ENCODE assay signal across 16 mouse cellular contexts in the genomic region with DNA sequence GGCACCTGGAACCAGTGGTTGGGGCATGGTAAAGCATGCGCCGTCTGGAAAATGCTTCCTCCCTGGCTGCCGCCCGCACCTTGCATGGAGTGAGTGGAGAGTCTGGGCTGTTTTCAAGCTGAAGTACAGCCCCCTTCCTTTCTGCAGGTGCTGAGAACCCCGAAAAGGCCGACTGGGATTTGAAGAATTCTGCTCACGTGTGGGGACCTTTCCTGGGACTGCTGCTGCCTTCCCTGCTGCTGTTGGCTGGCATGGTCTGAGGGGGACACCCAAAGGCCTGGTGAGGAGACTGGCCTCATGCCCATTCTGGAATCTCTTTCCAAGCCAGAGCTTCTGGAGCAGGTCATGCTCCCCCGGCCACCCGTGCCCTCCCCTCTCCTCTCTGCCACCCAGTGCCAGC. TPM values are rescaled to one million over a fixed set of nuclear protein-coding genes. Genes with fewer than 3 reads are reported as not detected.
DNase-seq lines count a peak whose midpoint lies in the region; ATAC-seq and TF ChIP-seq lines count a peak whose summit lies in the region.
"Had no signal": no experiment of that assay in that cellular context is flagged by ENCODE, and none has a peak within 500 bp of the region (broad histone marks: within the 10 kb centered on the region; RNA-seq: fewer than 3 reads in every experiment).

No protein-coding gene starts in this region.

- no peak overlapping the region for H3K4me2 ChIP-seq in hindbrain, embryonic 14.5 days (replicated peaks)
- peak overlapping the region; percentile 58; the same call in 1 of the 2 replicates for H3K4me2 ChIP-seq in midbrain, embryonic 14.5 days (ENCODE audit: low read length)
- H3K4me2 ChIP-seq: heart, embryonic 15.5 days had no signal

- TF ChIP-seq CTCF in testis, adult 2 months (IDR thresholded peaks at IDR 0.05; ENCODE audit: control insufficient read depth, insufficient read depth, insufficient replicate concordance, low read depth, low read length): no peak

- no peaks in the 10 kb centered on the region for H3K9me3 ChIP-seq in hindbrain, embryonic 14.5 days (ENCODE audit: control insufficient read depth, low read length)
- H3K9me3 ChIP-seq in midbrain, embryonic 14.5 days (ENCODE audit: control insufficient read depth, low read length): no peaks in the 10 kb centered on the region
- H3K9me3 ChIP-seq: heart, embryonic 15.5 days; limb, embryonic 15.5 days had no signal

- ATAC-seq in hindbrain, embryonic 14.5 days (ENCODE audit: low FRiP score): no peak
- no peak for ATAC-seq in midbrain, embryonic 14.5 days (ENCODE audit: low FRiP score, low TSS enrichment)
- ATAC-seq: CD4-positive, CD25-positive, alpha-beta regulatory T cell, adult 4 months; liver, postnatal 0 days had no signal

- no peaks in the 10 kb centered on the region for H3K36me3 ChIP-seq in testis, adult 2 months (ENCODE audit: control insufficient read depth, insufficient read depth, low read length)
- H3K36me3 ChIP-seq in hindbrain, embryonic 14.5 days (replicated peaks; ENCODE audit: control insufficient read depth, insufficient read depth): peaks cover 22% of the 10 kb centered on the region
- peaks cover 26% of the 10 kb centered on the region for H3K36me3 ChIP-seq in midbrain, embryonic 14.5 days (ENCODE audit: control insufficient read depth, insufficient read depth, low read length)

- peaks cover 2% of the 10 kb centered on the region; the same call in 1 of the 2 replicates for H3K27me3 ChIP-seq in testis, adult 2 months (ENCODE audit: control insufficient read depth, insufficient read depth, low read length)
- H3K27me3 ChIP-seq in hindbrain, embryonic 14.5 days (ENCODE audit: control insufficient read depth, insufficient read depth, low read length): peaks cover 5% of the 10 kb centered on the region
- peaks cover 3% of the 10 kb centered on the region; the same call in 1 of the 2 replicates for H3K27me3 ChIP-seq in midbrain, embryonic 14.5 days (ENCODE audit: control insufficient read depth, insufficient read depth, low read length)

- 80% methylated on average over 9 of the region's 9 CpGs for WGBS in hindbrain, embryonic 14.5 days
- 82% methylated on average over 9 of the region's 9 CpGs for WGBS in midbrain, embryonic 14.5 days

- no peak overlapping the region for H3K27ac ChIP-seq in testis, adult 2 months (ENCODE audit: control insufficient read depth, insufficient read depth, low read depth, low read length)
- no peak overlapping the region for H3K27ac ChIP-seq in hindbrain, embryonic 14.5 days
- peak overlapping the region; percentile 79 for H3K27ac ChIP-seq in midbrain, embryonic 14.5 days (replicated peaks; ENCODE audit: low read depth, low read length)
- H3K27ac ChIP-seq: heart, embryonic 15.5 days; limb, embryonic 15.5 days had no signal

- peak overlapping the region; percentile 72 for H3K4me3 ChIP-seq in testis, adult 2 months (ENCODE audit: control insufficient read depth, low read depth, low read length)
- no peak overlapping the region for H3K4me3 ChIP-seq in hindbrain, embryonic 14.5 days (replicated peaks; ENCODE audit: low read length)
- H3K4me3 ChIP-seq in midbrain, embryonic 14.5 days (replicated peaks; ENCODE audit: low read depth, low read length): no peak overlapping the region
- H3K4me3 ChIP-seq: heart, embryonic 15.5 days; limb, embryonic 15.5 days had no signal

- intact Hi-C loops in left cerebral cortex, postnatal 4 days (cut with DNase I): no loop called here

- peaks cover 36% of the 10 kb centered on the region for H3K4me1 ChIP-seq in testis, adult 2 months (ENCODE audit: control insufficient read depth, insufficient read depth, low read length)
- H3K4me1 ChIP-seq in hindbrain, embryonic 14.5 days (replicated peaks; ENCODE audit: control insufficient read depth, insufficient read depth, low read length): peaks cover 19% of the 10 kb centered on the region
- peaks cover 24% of the 10 kb centered on the region for H3K4me1 ChIP-seq in midbrain, embryonic 14.5 days (ENCODE audit: control insufficient read depth, insufficient read depth, low read length)

- no peak for DNase-seq in testis, postnatal 10 days (ENCODE audit: low spot score)
- DNase-seq in hindbrain, embryonic 14.5 days (ENCODE audit: low spot score): no peak
- DNase-seq in midbrain, embryonic 14.5 days: no peak
- no peak for DNase-seq in left cerebral cortex, postnatal 4 days
- no peak for DNase-seq in layer of hippocampus, adult 9-10 months (ENCODE audit: low spot score)
- DNase-seq in kidney, adult 18-20 months: no peak
- DNase-seq: adrenal gland, postnatal 14 days; cerebellum, adult 8-10 months; kidney, adult 9 months; liver, postnatal 0 days; right cerebral cortex, adult 18-20 months; spleen, adult 18-20 months had no signal

- TF ChIP-seq POLR2A in testis, adult 2 months (IDR thresholded peaks at IDR 0.05; ENCODE audit: control insufficient read depth, low read depth, low read length): no peak

- 0 out of 2 replicates have a peak overlapping the region, but pooled peaks have one; percentile 53 for H3K9ac ChIP-seq in hindbrain, embryonic 14.5 days
- no peak overlapping the region for H3K9ac ChIP-seq in midbrain, embryonic 14.5 days (replicated peaks; ENCODE audit: low read length)
- H3K9ac ChIP-seq: heart, embryonic 15.5 days; limb, embryonic 15.5 days; liver, postnatal 0 days had no signal

RNA-seq across cellular contexts. Expression of gene Pi16, which starts 10.2 kb away (rescaled TPM):
- 4.3 and 5.9 TPM in 2 replicates for polyA plus RNA-seq in testis, adult 2 months (2012; rRNA removed)
- 0.84 and 0.85 TPM in 2 replicates for polyA plus RNA-seq in hindbrain, embryonic 14.5 days (2014; fragmentation: Nextera tagmentation; extraction: Ambion mirVana)
- polyA plus RNA-seq in midbrain, embryonic 14.5 days (2014; fragmentation: Nextera tagmentation; extraction: Ambion mirVana): 1.3 and 2.8 TPM in 2 replicates
- 1 to 10 TPM; 1.4 to 2.0 TPM for total RNA-seq in left cerebral cortex, postnatal 4 days (2021)

RNA-seq across cellular contexts. Expression of gene Mtch1, which starts 20.0 kb away (rescaled TPM):
- 43.5 and 46.5 TPM in 2 replicates for polyA plus RNA-seq in testis, adult 2 months (2012; rRNA removed)
- polyA plus RNA-seq in hindbrain, embryonic 14.5 days (2014; fragmentation: Nextera tagmentation; extraction: Ambion mirVana): 530 and 564 TPM in 2 replicates
- polyA plus RNA-seq in midbrain, embryonic 14.5 days (2014; fragmentation: Nextera tagmentation; extraction: Ambion mirVana): 533 and 550 TPM in 2 replicates
- 100 to 1,000 TPM; 489 to 514 TPM for total RNA-seq in left cerebral cortex, postnatal 4 days (2021)

RNA-seq across cellular contexts. Expression of gene Fgd2, which starts 33.0 kb away (rescaled TPM):
- 33.4 and 38.3 TPM in 2 replicates for polyA plus RNA-seq in testis, adult 2 months (2012; rRNA removed)
- polyA plus RNA-seq in hindbrain, embryonic 14.5 days (2014; fragmentation: Nextera tagmentation; extraction: Ambion mirVana): 3.8 and 4.9 TPM in 2 replicates
- polyA plus RNA-seq in midbrain, embryonic 14.5 days (2014; fragmentation: Nextera tagmentation; extraction: Ambion mirVana): 4.4 and 4.9 TPM in 2 replicates
- 1 to 10 TPM; 4.5 to 6.4 TPM for total RNA-seq in left cerebral cortex, postnatal 4 days (2021)

RNA-seq across cellular contexts. Expression of gene BC004004, which starts 59.1 kb away (rescaled TPM):
- polyA plus RNA-seq in testis, adult 2 months (2012; rRNA removed): 42.0 and 42.5 TPM in 2 replicates
- 126 and 131 TPM in 2 replicates for polyA plus RNA-seq in hindbrain, embryonic 14.5 days (2014; fragmentation: Nextera tagmentation; extraction: Ambion mirVana)
- polyA plus RNA-seq in midbrain, embryonic 14.5 days (2014; fragmentation: Nextera tagmentation; extraction: Ambion mirVana): 117 and 122 TPM in 2 replicates
- 100 to 1,000 TPM; 102 to 107 TPM for total RNA-seq in left cerebral cortex, postnatal 4 days (2021)

Comparison
In these comparisons a context has a peak if more than half of its experiments do, and no peak if none do; other contexts are left out.
1. RNA of gene Mtch1, which starts 20.0 kb away (polyA plus RNA-seq): 533 to 550 TPM in midbrain, embryonic 14.5 days and 530 to 564 TPM in hindbrain, embryonic 14.5 days; 43.5 to 46.5 TPM in testis, adult 2 months; every median in the first group is over 10 times any median in the second.